Mouse (Mus musculus): ENCODE measurements around the gene Csrnp2. TPM values are rescaled to one million over a fixed set of nuclear protein-coding genes. Genes with fewer than 3 reads are reported as not detected.
A peak's percentile ranks its signal among the peaks of the same experiment; 100 is the strongest.
"Not testable (repeated sequence)": the region's sequence is repeated elsewhere in the genome, so short reads cannot be mapped to it uniquely, and the experiment has no call there.

The Csrnp2 gene
- polyA plus RNA-seq, 1 experiment from 2014 or later = 0.98 TPM

DNA sequence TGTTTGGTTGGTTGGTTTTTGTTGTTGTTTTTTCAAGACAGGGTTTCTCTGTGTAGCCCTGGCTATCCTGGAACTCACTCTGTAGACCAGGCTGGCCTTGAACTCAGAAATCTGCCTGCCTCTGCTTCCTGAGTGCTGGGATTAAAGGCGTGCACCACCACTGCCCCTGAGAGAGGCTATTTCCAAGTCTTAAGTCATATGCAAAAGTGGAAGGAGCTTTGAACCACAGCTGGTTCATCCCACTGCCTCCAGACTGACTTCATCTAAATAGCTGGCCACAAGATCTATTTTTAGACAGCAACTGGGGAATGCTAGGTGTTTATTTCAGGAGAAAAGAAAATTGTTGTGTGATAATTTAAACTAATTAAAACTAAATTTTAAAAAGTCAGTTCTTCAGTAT, 7.0 kb downstream of the Csrnp2 start:
- not testable (repeated sequence) for H3K4me2 ChIP-seq (ENCODE audit: low read depth, low read length); H3K27ac ChIP-seq (ENCODE audit: low read length); H3K27me3 ChIP-seq (ENCODE audit: control insufficient read depth, insufficient read depth, low read depth, low read length); H3K9ac ChIP-seq (ENCODE audit: low read depth, low read length); H3K4me1 ChIP-seq (ENCODE audit: control insufficient read depth, low read depth, low read length); H3K9me3 ChIP-seq (replicated peaks; ENCODE audit: control insufficient read depth, low read length); ATAC-seq (ENCODE audit: low read depth); H3K4me3 ChIP-seq (ENCODE audit: low read depth, low read length); H3K36me3 ChIP-seq (ENCODE audit: control insufficient read depth, insufficient read depth)
- WGBS (ENCODE audit: insufficient replicate concordance) = 61% methylated on average over 1 of the region's 1 CpGs

DNA sequence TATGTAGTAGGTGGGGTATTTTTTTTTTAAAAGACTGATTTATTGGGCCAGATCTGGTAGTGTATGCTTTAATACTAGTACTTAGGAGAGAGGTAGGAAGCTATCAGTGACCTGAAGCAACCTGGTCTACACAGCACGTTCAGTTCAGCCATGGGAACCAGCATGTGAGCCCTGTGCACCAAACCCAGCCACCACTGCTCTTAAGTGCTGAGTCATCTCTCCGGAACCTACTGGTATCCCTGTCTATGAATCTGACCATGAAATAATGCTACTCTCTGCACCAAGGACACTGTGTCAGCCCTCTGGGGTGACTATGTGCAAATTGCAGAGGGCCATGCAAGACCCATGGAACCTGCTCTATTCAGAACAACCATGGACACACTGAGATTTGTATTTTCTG, 8.2 kb downstream of the Csrnp2 start:
- no peaks in the 10 kb centered on the region for H3K27me3 ChIP-seq (ENCODE audit: control insufficient read depth, insufficient read depth, low read depth, low read length)
- no peaks in the 10 kb centered on the region for H3K9me3 ChIP-seq (replicated peaks; ENCODE audit: control insufficient read depth, low read length)
- no peak overlapping the region for H3K27ac ChIP-seq (ENCODE audit: low read length)
- H3K9ac ChIP-seq (ENCODE audit: low read depth, low read length) = no peak overlapping the region
- ATAC-seq (ENCODE audit: low read depth) = no peak
- no peaks in the 10 kb centered on the region for H3K36me3 ChIP-seq (ENCODE audit: control insufficient read depth, insufficient read depth)
- peaks cover 6% of the 10 kb centered on the region for H3K4me1 ChIP-seq (ENCODE audit: control insufficient read depth, low read depth, low read length)
- no peak overlapping the region for H3K4me3 ChIP-seq (ENCODE audit: low read depth, low read length)
- H3K4me2 ChIP-seq (ENCODE audit: low read depth, low read length) = no peak overlapping the region
- 64% methylated on average over 2 of the region's 2 CpGs for WGBS (ENCODE audit: insufficient replicate concordance)

DNA sequence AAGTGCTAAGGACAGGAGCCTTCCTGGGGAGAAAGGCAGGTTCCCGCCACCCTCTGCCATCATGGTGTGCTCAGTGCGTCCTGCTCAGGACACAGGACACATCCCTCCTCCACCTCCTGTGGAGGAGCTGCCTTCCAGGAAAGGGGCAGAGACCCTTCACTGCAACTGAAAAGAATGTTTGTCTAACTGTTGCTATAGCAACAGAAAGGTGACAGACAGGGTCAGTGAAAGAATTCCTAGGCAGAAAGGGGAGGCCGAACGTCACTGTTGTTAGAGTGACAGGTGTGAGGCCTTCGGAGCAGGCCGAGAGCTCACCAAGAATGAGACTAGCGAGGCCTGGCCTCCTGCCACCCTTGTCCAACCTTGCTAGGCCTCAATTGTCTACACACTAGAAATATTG, 8.8 kb downstream of the Csrnp2 start:
- Histone ChIP-seq H3K9me3 (replicated peaks; ENCODE audit: control insufficient read depth, low read length) (no peaks in the 10 kb centered on the region), H3K4me3 (ENCODE audit: low read depth, low read length) (no peak overlapping the region), H3K4me1 (ENCODE audit: control insufficient read depth, low read depth, low read length) (peaks cover 6% of the 10 kb centered on the region), H3K27ac (ENCODE audit: low read length) (no peak overlapping the region), H3K27me3 (ENCODE audit: control insufficient read depth, insufficient read depth, low read depth, low read length) (no peaks in the 10 kb centered on the region), H3K4me2 (ENCODE audit: low read depth, low read length) (no peak overlapping the region), H3K36me3 (ENCODE audit: control insufficient read depth, insufficient read depth) (no peaks in the 10 kb centered on the region), H3K9ac (ENCODE audit: low read depth, low read length) (no peak overlapping the region)
- ATAC-seq (ENCODE audit: low read depth) = no peak
- WGBS (ENCODE audit: insufficient replicate concordance) = 66% methylated on average over 7 of the region's 7 CpGs

DNA sequence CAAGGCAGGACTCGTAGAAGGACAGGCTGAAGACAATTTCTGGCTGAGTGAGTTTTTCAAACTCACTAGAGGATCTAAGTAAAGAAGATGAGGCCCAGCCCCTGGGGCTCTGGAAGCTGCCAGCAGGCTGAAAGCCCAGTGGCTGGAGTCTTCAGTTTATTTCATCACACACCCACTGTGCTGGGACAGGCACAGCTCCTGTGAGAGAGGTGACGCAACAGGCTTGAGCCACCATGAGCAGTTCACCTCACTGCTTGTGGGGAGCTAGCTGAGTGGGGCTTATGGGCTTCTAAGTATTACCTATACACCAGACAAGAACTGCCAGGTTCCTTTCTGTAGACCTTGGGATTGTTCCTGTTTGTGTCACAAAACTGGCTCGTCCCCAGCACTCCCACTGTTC, 9.7 kb downstream of the Csrnp2 start:
- no peaks in the 10 kb centered on the region for H3K36me3 ChIP-seq (ENCODE audit: control insufficient read depth, insufficient read depth)
- peaks cover 6% of the 10 kb centered on the region for H3K4me1 ChIP-seq (ENCODE audit: control insufficient read depth, low read depth, low read length)
- ATAC-seq (ENCODE audit: low read depth) = peak; percentile 66
- WGBS (ENCODE audit: insufficient replicate concordance) = 57% methylated on average over 3 of the region's 3 CpGs
- no peak overlapping the region for H3K9ac ChIP-seq (ENCODE audit: low read depth, low read length)
- H3K27me3 ChIP-seq (ENCODE audit: control insufficient read depth, insufficient read depth, low read depth, low read length) = no peaks in the 10 kb centered on the region
- no peak overlapping the region for H3K4me2 ChIP-seq (ENCODE audit: low read depth, low read length)
- H3K27ac ChIP-seq (ENCODE audit: low read length) = no peak overlapping the region
- no peaks in the 10 kb centered on the region for H3K9me3 ChIP-seq (replicated peaks; ENCODE audit: control insufficient read depth, low read length)
- no peak overlapping the region for H3K4me3 ChIP-seq (ENCODE audit: low read depth, low read length)

DNA sequence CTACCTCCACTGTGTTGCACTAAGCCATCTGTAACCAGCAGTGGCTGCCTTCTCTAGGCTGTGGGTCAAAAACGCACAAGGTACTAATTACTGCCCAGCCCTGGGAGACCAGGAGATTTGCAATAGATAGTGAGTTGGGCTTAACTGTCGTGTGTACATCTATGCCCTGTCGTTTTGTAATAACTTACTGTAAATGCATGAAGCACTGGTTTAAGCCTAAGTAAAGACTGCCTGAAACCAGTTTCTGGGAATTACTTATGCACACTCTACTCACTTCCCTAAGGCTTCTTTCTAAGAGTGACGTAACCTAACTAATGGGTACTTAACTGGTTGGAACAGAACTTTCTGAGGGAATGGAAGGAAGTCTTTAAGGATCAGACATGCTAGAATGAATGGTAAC, 16.4 kb downstream of the Csrnp2 start:
- no peak overlapping the region for H3K9ac ChIP-seq (ENCODE audit: low read depth, low read length)
- H3K36me3 ChIP-seq (ENCODE audit: control insufficient read depth, insufficient read depth) = peaks cover 3% of the 10 kb centered on the region; the same call in 1 of the 2 replicates
- no peak overlapping the region for H3K27ac ChIP-seq (ENCODE audit: low read length)
- no peak overlapping the region for H3K4me3 ChIP-seq (ENCODE audit: low read depth, low read length)
- no peaks in the 10 kb centered on the region for H3K9me3 ChIP-seq (replicated peaks; ENCODE audit: control insufficient read depth, low read length)
- no peaks in the 10 kb centered on the region for H3K27me3 ChIP-seq (ENCODE audit: control insufficient read depth, insufficient read depth, low read depth, low read length)
- ATAC-seq (ENCODE audit: low read depth) = no peak
- H3K4me2 ChIP-seq (ENCODE audit: low read depth, low read length) = no peak overlapping the region
- 70% methylated on average over 4 of the region's 4 CpGs for WGBS (ENCODE audit: insufficient replicate concordance)
- H3K4me1 ChIP-seq (ENCODE audit: control insufficient read depth, low read depth, low read length) = no peaks in the 10 kb centered on the region

DNA sequence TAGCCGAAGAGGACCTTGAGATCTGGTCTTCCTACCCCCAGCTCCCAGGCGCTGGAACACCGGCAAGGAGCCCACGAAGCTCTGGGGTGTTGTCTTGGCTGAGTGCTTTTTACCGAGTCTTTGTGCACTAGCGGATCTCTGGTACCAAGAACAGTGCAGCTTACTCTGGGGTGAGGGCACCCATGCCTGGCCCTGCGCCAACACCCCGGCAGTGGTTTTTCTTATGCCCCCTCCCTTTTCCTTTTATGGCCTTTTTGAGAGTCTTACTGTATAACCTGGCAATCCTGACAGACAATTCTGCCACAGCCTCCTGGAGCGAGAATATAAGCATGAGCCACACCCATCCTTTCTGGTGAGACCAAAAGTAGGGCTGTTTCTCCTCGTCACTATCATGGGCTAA, 16.9 kb downstream of the Csrnp2 start:
- no peak for ATAC-seq (ENCODE audit: low read depth)
- Histone ChIP-seq H3K27me3 (ENCODE audit: control insufficient read depth, insufficient read depth, low read depth, low read length) (no peaks in the 10 kb centered on the region), H3K4me2 (ENCODE audit: low read depth, low read length) (no peak overlapping the region), H3K9ac (ENCODE audit: low read depth, low read length) (no peak overlapping the region), H3K4me3 (ENCODE audit: low read depth, low read length) (no peak overlapping the region), H3K9me3 (replicated peaks; ENCODE audit: control insufficient read depth, low read length) (no peaks in the 10 kb centered on the region), H3K4me1 (ENCODE audit: control insufficient read depth, low read depth, low read length) (no peaks in the 10 kb centered on the region), H3K27ac (ENCODE audit: low read length) (no peak overlapping the region), H3K36me3 (ENCODE audit: control insufficient read depth, insufficient read depth) (peaks cover 3% of the 10 kb centered on the region; the same call in 1 of the 2 replicates)
- 79% methylated on average over 10 of the region's 10 CpGs for WGBS (ENCODE audit: insufficient replicate concordance)

DNA sequence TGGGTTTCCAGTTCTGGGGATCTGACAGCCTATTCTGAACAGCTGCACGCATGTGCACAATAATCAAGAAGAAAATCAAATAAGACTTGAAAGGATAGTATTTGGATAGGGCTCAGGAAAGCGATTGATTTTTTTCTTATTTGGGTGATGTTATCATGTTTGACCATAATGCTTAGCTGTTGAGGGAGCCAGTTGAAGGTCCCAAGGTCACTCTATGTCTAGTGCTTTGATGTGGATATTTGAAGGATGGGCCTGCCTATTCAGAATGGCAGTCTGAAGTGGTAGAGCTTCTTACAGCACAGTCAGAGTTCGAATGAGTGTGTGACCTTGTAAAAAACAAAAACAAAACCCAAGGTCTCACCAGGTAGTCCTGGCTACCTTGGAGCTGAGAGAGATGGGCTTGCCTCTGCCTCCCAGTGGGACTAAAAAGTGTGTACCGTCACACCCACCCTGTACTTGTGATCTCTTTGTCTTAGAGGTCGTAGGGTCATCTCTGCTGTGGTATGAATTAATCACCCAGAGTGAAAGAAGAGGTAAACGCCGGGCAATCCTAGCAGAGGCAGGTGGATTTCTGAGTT, 21.3 kb downstream of the Csrnp2 start:
- Histone ChIP-seq H3K9me3 (replicated peaks; ENCODE audit: control insufficient read depth, low read length) (no peaks in the 10 kb centered on the region), H3K9ac (ENCODE audit: low read depth, low read length) (no peak overlapping the region), H3K36me3 (ENCODE audit: control insufficient read depth, insufficient read depth) (peaks cover 10% of the 10 kb centered on the region; the same call in 1 of the 2 replicates), H3K4me2 (ENCODE audit: low read depth, low read length) (no peak overlapping the region), H3K27me3 (ENCODE audit: control insufficient read depth, insufficient read depth, low read depth, low read length) (no peaks in the 10 kb centered on the region), H3K4me1 (ENCODE audit: control insufficient read depth, low read depth, low read length) (peaks cover 13% of the 10 kb centered on the region), H3K27ac (ENCODE audit: low read length) (no peak overlapping the region), H3K4me3 (ENCODE audit: low read depth, low read length) (no peak overlapping the region)
- 61% methylated on average over 7 of the region's 7 CpGs for WGBS (ENCODE audit: insufficient replicate concordance)
- peak; percentile 25; the same call in 1 of the 2 replicates for ATAC-seq (ENCODE audit: low read depth)

DNA sequence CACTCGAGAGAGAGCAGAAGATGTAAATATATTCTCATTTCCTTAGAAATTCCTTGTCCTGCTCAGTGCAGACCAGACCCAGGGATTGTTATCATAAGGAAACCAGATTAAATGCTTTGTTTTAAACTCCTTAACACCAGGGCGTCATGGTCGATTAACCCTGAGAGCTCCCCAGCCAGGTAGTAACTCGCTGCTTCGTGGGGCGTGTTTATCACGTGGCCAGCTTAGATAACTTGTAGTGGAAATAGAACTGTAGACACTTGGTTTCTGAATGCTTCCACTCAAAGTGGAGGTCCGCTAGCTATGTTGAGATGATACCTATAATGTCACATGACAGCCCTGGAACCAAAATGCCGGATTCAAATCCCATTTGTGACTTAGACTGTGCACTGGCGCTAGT, 25.3 kb downstream of the Csrnp2 start:
- Histone ChIP-seq H3K4me2 (ENCODE audit: low read depth, low read length) (peak overlapping the region; percentile 92), H3K4me1 (ENCODE audit: control insufficient read depth, low read depth, low read length) (peaks cover 22% of the 10 kb centered on the region), H3K9ac (ENCODE audit: low read depth, low read length) (no peak overlapping the region), H3K36me3 (ENCODE audit: control insufficient read depth, insufficient read depth) (peaks cover 7% of the 10 kb centered on the region; the same call in 1 of the 2 replicates), H3K4me3 (ENCODE audit: low read depth, low read length) (peak overlapping the region; percentile 88; the same call in 1 of the 2 replicates), H3K9me3 (replicated peaks; ENCODE audit: control insufficient read depth, low read length) (no peaks in the 10 kb centered on the region), H3K27ac (ENCODE audit: low read length) (no peak overlapping the region), H3K27me3 (ENCODE audit: control insufficient read depth, insufficient read depth, low read depth, low read length) (no peaks in the 10 kb centered on the region)
- 38% methylated on average over 10 of the region's 10 CpGs for WGBS (ENCODE audit: insufficient replicate concordance)
- no peak for ATAC-seq (ENCODE audit: low read depth)

DNA sequence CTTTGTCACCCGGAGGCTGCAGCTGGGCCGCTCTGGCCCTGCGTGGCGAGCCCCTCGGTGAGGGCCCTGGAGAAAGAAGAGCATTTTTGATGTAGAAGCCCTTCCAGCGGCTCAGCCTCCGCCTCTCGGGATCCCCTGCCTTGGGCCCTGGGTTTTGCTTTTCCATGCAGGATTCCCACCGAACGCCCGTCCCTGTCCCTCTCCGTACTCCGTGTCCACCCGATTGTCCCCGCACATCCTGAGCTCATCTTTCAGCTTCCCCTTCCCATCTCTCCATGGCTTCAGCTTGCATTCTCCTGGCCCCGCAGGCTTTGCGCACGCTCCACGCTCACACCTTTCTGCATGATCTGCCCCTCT, 26.1 kb downstream of the Csrnp2 start:
- Histone ChIP-seq H3K9me3 (replicated peaks; ENCODE audit: control insufficient read depth, low read length) (no peaks in the 10 kb centered on the region), H3K4me3 (ENCODE audit: low read depth, low read length) (peak overlapping the region; percentile 88), H3K4me1 (ENCODE audit: control insufficient read depth, low read depth, low read length) (peaks cover 22% of the 10 kb centered on the region), H3K27ac (ENCODE audit: low read length) (peak overlapping the region; percentile 87), H3K27me3 (ENCODE audit: control insufficient read depth, insufficient read depth, low read depth, low read length) (no peaks in the 10 kb centered on the region), H3K36me3 (ENCODE audit: control insufficient read depth, insufficient read depth) (peaks cover 7% of the 10 kb centered on the region; the same call in 1 of the 2 replicates), H3K4me2 (ENCODE audit: low read depth, low read length) (peak overlapping the region; percentile 92), H3K9ac (ENCODE audit: low read depth, low read length) (peak overlapping the region; percentile 87)
- WGBS (ENCODE audit: insufficient replicate concordance) = 1% methylated on average over 19 of the region's 19 CpGs
- ATAC-seq (ENCODE audit: low read depth) = no peak
